Mouse (Mus musculus) liver, embryonic 14.5 days (tissue): ENCODE results near the gene Dph1. TPM values are rescaled to one million over a fixed set of nuclear protein-coding genes. Genes with fewer than 3 reads are reported as not detected.

ENCODE experiments used
- ATAC-seq: fragments of 200-750 bp; cut with Nextera tagmentation; 2 replicates; pipeline ENCODE4 v1.8.0; 2017; ENCODE audit warnings: moderate number of reproducible peaks, mild to moderate bottlenecking, moderate library complexity; ENCODE audit not compliant: insufficient read depth
- DNase-seq, 3 experiments: peaks; one replicate each; pipeline ENCODE4 v3.0.0-alpha.2; 2012 to 2013; ENCODE audit warnings: low read depth in 3 of 3, low spot score in 3 of 3
- H3K27ac ChIP-seq: fragments of 300-500 bp; sonication (generic); 2 replicates; pipeline ENCODE4 v1.5.1; 2014; ENCODE audit warnings: moderate library complexity, mild to moderate bottlenecking, control low read depth, inconsistent platforms
- H3K27me3 ChIP-seq: fragments of 300-500 bp; sonication (generic); 2 replicates; pipeline ENCODE4 v1.6.1; 2014; ENCODE audit warnings: mild to moderate bottlenecking, low read length, moderate library complexity; ENCODE audit not compliant: control insufficient read depth, insufficient read depth
- H3K36me3 ChIP-seq: fragments of 300-500 bp; sonication (generic); replicated peaks from 2 replicates; pipeline ENCODE4 v1.6.1; 2014; ENCODE audit warnings: low read depth; ENCODE audit not compliant: control insufficient read depth, insufficient read depth
- H3K4me1 ChIP-seq, 2 experiments: fragments of 200-500 bp in 1 of 2; fragments of 300-500 bp in 1 of 2; sonication (generic) in 1 of 2; replicated peaks; 2 replicates each; pipeline ENCODE4 v1.6.1; 2012 to 2014; ENCODE audit warnings: antibody characterized with exemption in 1 of 2, inconsistent platforms in 1 of 2, low read length in 1 of 2; ENCODE audit not compliant: control insufficient read depth in 2 of 2, insufficient read depth in 2 of 2
- H3K4me2 ChIP-seq: fragments of 300-500 bp; sonication (generic); 2 replicates; pipeline ENCODE4 v1.6.1; 2014; ENCODE audit warnings: low read depth, mild to moderate bottlenecking, control low read depth, moderate library complexity
- H3K4me3 ChIP-seq, 2 experiments: fragments of 200-500 bp in 1 of 2; fragments of 300-500 bp in 1 of 2; sonication (generic) in 1 of 2; 2 replicates each; pipeline ENCODE4 v1.5.1; 2012 to 2014; ENCODE audit warnings: low read depth in 2 of 2, low read length in 2 of 2, mild to moderate bottlenecking in 2 of 2, control low read depth in 1 of 2, inconsistent platforms in 1 of 2, moderate library complexity in 1 of 2; ENCODE audit not compliant: insufficient read depth in 1 of 2
- H3K9ac ChIP-seq: fragments of 300-500 bp; sonication (generic); replicated peaks from 2 replicates; pipeline ENCODE4 v1.6.1; 2014; ENCODE audit warnings: mild to moderate bottlenecking, control low read depth, moderate library complexity
- H3K9me3 ChIP-seq: fragments of 300-500 bp; sonication (generic); 2 replicates; pipeline ENCODE4 v1.6.1; 2016; ENCODE audit warnings: low read length, mixed read lengths; ENCODE audit not compliant: control insufficient read depth
- CTCF ChIP-seq: IDR thresholded peaks from 2 replicates; pipeline ENCODE4 v1.5.1; 2016; ENCODE audit warnings: antibody characterized with exemption, low read depth, control low read depth
- EP300 ChIP-seq: IDR thresholded peaks from 2 replicates; pipeline ENCODE4 v1.6.1; 2016; ENCODE audit warnings: antibody characterized with exemption, low read depth
- WGBS: fragments of 180-500 bp; shearing (Covaris S2); extraction: QIAGEN DNeasy Blood & Tissue Kit; methylation state at CpG from one replicate; pipeline ENCODE4 v1.1.7; 2014; ENCODE audit not compliant: insufficient replicate concordance; 5-methylcytosine and 5-hydroxymethylcytosine counted together
- polyA plus RNA-seq, 2 experiments: library from polyadenylated mRNA; depleted of rRNA in 1 of 2; stranded (reverse) in 1 of 2; unstranded in 1 of 2; fragments of >200 nt; fragmentation: Nextera tagmentation in 1 of 2; extraction: Ambion mirVana in 1 of 2; gene quantifications; 2 replicates each; pipeline versions ENCODE4 v1.2.1 to v1.2.3; 2012 to 2014

Gene Dph1
- polyA plus RNA-seq, 2 experiments = 9.8 TPM

DNA sequence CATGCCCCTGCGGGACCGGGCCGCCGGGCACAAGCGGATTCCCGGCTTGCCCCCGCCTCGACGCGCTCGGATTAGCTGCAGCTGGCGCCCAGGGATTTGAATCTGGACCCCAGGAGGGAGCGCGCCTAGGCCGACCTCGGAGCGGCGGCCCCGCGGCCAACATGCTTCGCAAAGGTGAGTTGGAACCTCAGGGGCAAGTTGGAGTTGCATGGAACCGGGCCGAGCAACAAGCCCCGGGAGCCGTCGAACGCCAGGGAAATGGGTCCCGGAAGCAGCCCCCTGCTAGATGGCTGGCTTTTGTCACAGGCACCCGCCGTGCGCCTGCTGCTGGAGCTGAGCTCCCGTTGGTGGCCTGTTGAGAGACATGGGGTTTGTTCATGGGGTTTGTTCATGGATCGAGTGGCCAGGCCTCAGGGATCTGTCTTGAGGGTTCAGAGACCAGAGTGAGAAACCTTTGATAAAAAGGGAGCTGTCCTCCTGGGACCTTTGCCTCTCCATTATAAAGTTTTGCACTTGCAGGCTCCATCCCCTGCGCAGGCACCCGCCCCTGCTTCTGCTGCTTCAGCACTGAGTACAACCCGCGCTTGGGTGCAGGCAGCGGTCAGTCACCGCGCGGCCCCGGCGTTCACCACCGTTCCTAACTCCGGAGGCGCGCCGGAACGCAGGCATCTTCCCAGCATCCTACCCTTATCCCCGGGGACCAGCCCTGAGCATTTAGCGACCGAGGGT is 3.2 kb upstream of the Dph1 start:
- WGBS = under 1% methylated on average over 52 of the region's 52 CpGs
- Histone ChIP-seq H3K4me1 (peaks cover 2 to 12% of the 10 kb centered on the region in 2 experiments; a peak in 3 of 4 replicates), H3K4me2 (peak overlapping the region; percentile 56), H3K9me3 (no peaks in the 10 kb centered on the region), H3K27ac (no peak overlapping the region), H3K36me3 (no peaks in the 10 kb centered on the region), H3K9ac (no peak overlapping the region), H3K27me3 (peaks cover 52% of the 10 kb centered on the region), H3K4me3 (peak overlapping the region; percentile 8 to 59; a peak in 3 of 4 replicates)
- no peak for TF ChIP-seq EP300
- TF ChIP-seq CTCF = no peak
- ATAC-seq (no peak), DNase-seq (no peak)

DNA sequence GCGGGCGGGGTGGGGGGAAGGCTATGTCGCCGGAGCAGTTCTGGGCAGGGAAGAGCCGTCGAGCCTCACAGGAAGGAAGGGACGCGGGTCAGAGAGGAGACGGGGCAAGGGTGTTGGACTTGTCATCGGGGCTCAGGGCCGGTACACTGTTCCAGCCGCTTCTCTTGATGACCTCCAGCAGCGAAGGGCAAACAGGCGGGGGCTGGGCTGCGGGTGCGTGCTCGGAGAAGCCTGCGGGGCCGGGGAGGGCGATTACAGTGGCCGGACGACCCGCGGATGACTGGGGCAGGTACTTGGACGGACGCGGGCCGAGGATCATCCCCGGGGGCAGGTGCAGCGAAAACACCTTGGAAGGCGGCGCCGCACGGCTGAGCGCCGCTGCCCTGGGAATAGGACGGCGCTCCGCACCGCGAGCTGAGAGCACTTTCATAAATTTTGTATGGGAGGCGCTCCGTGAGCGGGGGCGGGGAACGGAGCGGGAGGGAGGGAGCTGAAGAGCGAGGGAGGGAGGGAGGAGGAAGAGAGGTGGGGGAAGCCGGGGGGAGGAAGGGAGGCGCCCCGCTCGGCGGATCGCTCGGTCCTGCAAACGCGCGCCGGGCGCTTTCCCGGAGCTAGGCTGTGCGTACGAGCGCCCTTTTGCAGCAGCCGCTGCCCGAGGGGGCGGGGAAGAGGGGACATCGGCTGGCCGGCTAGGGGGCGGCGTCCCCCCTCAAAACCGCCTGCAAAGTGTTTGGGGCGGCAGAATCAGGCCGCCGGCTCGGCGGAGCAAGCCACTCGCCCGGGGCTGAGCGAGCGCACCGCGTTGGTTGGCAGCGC is 2.4 kb upstream of the Dph1 start, which contains the start of gene Rtn4rl1:
Rtn4rl1 (plus strand) TSS at position 528 of the 816 bp plus-strand sequence.
- Histone ChIP-seq H3K4me1 (peaks cover 7 to 15% of the 10 kb centered on the region in 2 experiments; a peak in 3 of 4 replicates), H3K9ac (no peak within 1 kb of the TSS), H3K36me3 (no peaks in the 10 kb centered on the region), H3K4me2 (peak within 1 kb of the TSS; percentile 56), H3K4me3 (peak within 1 kb of the TSS; percentile 21 to 59), H3K9me3 (no peaks in the 10 kb centered on the region), H3K27me3 (peaks cover 52% of the 10 kb centered on the region), H3K27ac (no peak within 1 kb of the TSS)
- DNase-seq (no peak), ATAC-seq (no peak)
- TF ChIP-seq CTCF (no peak), EP300 (no peak)
- under 1% methylated on average over 81 of the region's 84 CpGs for WGBS

- DNase-seq (peak in 2 of 3 experiments; percentile 40 to 43), ATAC-seq (no peak)
- Histone ChIP-seq H3K27ac (no peak overlapping the region), H3K4me1 (peaks cover 7 to 15% of the 10 kb centered on the region in 2 experiments; a peak in 3 of 4 replicates), H3K4me2 (peak overlapping the region; percentile 56), H3K9ac (no peak overlapping the region), H3K4me3 (peak overlapping the region in 1 of 2 experiments; percentile 59; a peak in 2 of 4 replicates), H3K27me3 (peaks cover 52% of the 10 kb centered on the region), H3K36me3 (no peaks in the 10 kb centered on the region), H3K9me3 (no peaks in the 10 kb centered on the region)
- WGBS = 25% methylated on average over 13 of the region's 13 CpGs
- TF ChIP-seq CTCF (peak; percentile 87), EP300 (no peak)
Measured at GRCm38 (mm10) chr11:75192336-75193214, 1.5 kb upstream of the Dph1 start.

GRCm38 (mm10) chr11:75191841-75192240 is 800 bp upstream of the Dph1 start:
- Histone ChIP-seq H3K4me2 (no peak overlapping the region), H3K4me3 (no peak overlapping the region), H3K27ac (no peak overlapping the region), H3K27me3 (peaks cover 47% of the 10 kb centered on the region), H3K4me1 (peaks cover 7 to 15% of the 10 kb centered on the region in 2 experiments; a peak in 3 of 4 replicates), H3K36me3 (no peaks in the 10 kb centered on the region), H3K9me3 (no peaks in the 10 kb centered on the region), H3K9ac (no peak overlapping the region)
- ATAC-seq (no peak), DNase-seq (no peak)
- no peak for TF ChIP-seq EP300
- TF ChIP-seq CTCF = no peak
- 55% methylated on average over 6 of the region's 6 CpGs for WGBS
